Mouse (Mus musculus) liver, embryonic 13.5 days (tissue): ENCODE data around the gene Naip6. TPM values are rescaled to one million over a fixed set of nuclear protein-coding genes. Genes with fewer than 3 reads are reported as not detected.
A peak's percentile ranks its signal among the peaks of the same experiment; 100 is the strongest.
"Not testable (repeated sequence)": the region's sequence is repeated elsewhere in the genome, so short reads cannot be mapped to it uniquely, and the experiment has no call there.

Experiments used
- ATAC-seq: fragments of 200-750 bp; cut with Nextera tagmentation; 2 replicates; pipeline ENCODE4 v1.8.0; 2017; ENCODE audit warnings: low read depth, mild to moderate bottlenecking, moderate number of reproducible peaks, moderate library complexity
- DNase-seq: peaks from one replicate; pipeline ENCODE4 v3.0.0; 2022
- H3K27ac ChIP-seq: fragments of 300-500 bp; sonication (generic); 2 replicates; pipeline ENCODE4 v1.5.1; 2015; ENCODE audit warnings: moderate library complexity, mild to moderate bottlenecking, inconsistent platforms
- H3K27me3 ChIP-seq: fragments of 300-500 bp; sonication (generic); 2 replicates; pipeline ENCODE4 v1.6.1; 2015; ENCODE audit warnings: mild to moderate bottlenecking, inconsistent platforms
- H3K36me3 ChIP-seq: fragments of 300-500 bp; sonication (generic); 2 replicates; pipeline ENCODE4 v1.6.1; 2015; ENCODE audit warnings: mild to moderate bottlenecking, inconsistent platforms
- H3K4me1 ChIP-seq: fragments of 300-500 bp; sonication (generic); replicated peaks from 2 replicates; pipeline ENCODE4 v1.6.1; 2015; ENCODE audit warnings: inconsistent platforms
- H3K4me2 ChIP-seq: fragments of 300-500 bp; sonication (generic); 2 replicates; pipeline ENCODE4 v1.6.1; 2015; ENCODE audit warnings: inconsistent platforms, mild to moderate bottlenecking, moderate library complexity
- H3K4me3 ChIP-seq: fragments of 300-500 bp; sonication (generic); replicated peaks from 2 replicates; pipeline ENCODE4 v1.5.1; 2015; ENCODE audit warnings: mild to moderate bottlenecking, inconsistent platforms
- H3K9ac ChIP-seq: fragments of 300-500 bp; sonication (generic); 2 replicates; pipeline ENCODE4 v1.6.1; 2015; ENCODE audit warnings: mild to moderate bottlenecking, inconsistent platforms
- H3K9me3 ChIP-seq: fragments of 300-500 bp; sonication (generic); replicated peaks from 2 replicates; pipeline ENCODE4 v1.6.1; 2016; ENCODE audit warnings: inconsistent platforms
- WGBS: fragments of 180-500 bp; shearing (Covaris S2); methylation state at CpG from one replicate; pipeline ENCODE4 v1.1.7; 2015; ENCODE audit not compliant: insufficient replicate concordance; 5-methylcytosine and 5-hydroxymethylcytosine counted together
- polyA plus RNA-seq: library from polyadenylated mRNA; unstranded; fragments of >200 nt; fragmentation: Nextera tagmentation; extraction: Ambion mirVana; gene quantifications from 2 replicates; pipeline ENCODE4 v1.2.1, GENCODE M21; 2015

Gene Naip6
- polyA plus RNA-seq, 1 experiment from 2014 or later, result 0.23 TPM

- H3K4me3 ChIP-seq, H3K9me3 ChIP-seq, H3K36me3 ChIP-seq, H3K4me2 ChIP-seq, H3K4me1 ChIP-seq, ATAC-seq, H3K27me3 ChIP-seq, DNase-seq, H3K27ac ChIP-seq, H3K9ac ChIP-seq: not testable (repeated sequence)
- WGBS, result 51% methylated on average over 6 of the region's 6 CpGs
These were observed 61.5 kb downstream of the Naip6 start for GRCm38 (mm10) chr13:100255925-100256324.

DNA sequence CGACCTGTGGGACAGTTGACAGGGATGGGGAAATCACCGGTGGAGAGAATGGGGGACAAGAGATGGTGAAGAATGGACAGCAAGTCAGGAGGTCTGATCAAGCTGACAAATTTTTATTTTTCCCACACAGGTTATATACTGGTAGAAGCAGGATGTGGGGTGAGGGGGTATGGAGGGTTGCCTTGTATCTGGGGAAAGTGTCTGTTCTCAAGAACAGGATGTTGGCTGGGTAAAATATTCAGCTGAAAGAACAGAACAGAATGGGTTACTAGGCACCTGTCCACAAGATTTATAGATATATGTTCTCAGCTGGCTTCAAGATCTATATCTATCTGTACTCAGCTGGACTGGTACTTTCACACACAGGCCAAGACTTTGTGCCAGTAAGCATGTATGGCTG is 65.6 kb downstream of the Naip6 start:
- not testable (repeated sequence) for H3K4me2 ChIP-seq, H3K4me1 ChIP-seq, H3K36me3 ChIP-seq, H3K27ac ChIP-seq, H3K4me3 ChIP-seq, ATAC-seq, H3K9ac ChIP-seq, DNase-seq, H3K27me3 ChIP-seq, H3K9me3 ChIP-seq
- WGBS, result 73% methylated on average over 2 of the region's 2 CpGs

DNA sequence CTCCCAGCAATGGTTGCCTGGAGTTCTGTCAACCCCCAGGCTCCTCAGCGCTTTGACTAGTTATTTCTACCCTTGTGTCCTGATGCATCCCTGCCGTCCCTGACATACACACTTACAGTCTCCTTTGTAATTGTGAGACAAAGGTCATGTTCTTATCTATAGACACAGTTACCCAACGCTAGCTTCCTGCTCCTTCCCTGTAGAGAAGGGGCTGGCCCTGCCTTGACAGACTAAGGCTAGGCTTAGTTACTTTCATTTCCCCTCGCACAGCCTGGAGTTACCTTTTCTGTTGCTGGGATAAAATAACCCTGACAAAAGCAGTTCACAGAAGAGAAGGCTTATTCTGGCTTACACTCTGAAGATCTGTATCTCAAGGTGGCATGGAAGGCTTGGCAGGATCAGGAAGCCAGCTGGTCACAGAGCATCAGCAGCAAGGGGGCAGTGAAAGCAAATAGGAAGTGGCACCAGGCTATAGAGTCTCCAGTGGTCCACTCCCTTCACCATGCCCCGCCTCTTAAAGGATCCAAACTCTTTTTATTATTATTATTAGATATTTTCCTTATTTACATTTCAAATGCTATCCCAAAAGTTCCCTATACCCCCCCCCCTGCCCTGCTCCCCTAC is 70.5 kb downstream of the Naip6 start:
- not testable (repeated sequence) for H3K9ac ChIP-seq, H3K9me3 ChIP-seq, H3K27ac ChIP-seq, H3K4me1 ChIP-seq, H3K36me3 ChIP-seq, DNase-seq, H3K27me3 ChIP-seq
- 21% methylated on average over 5 of the region's 5 CpGs for WGBS
- H3K4me2 ChIP-seq, result 0 out of 2 replicates have a peak overlapping the region, but pooled peaks have one; percentile 24
- peak; percentile 57 for ATAC-seq
- peak overlapping the region; percentile 32; the same call in 1 of the 2 replicates for H3K4me3 ChIP-seq

GRCm38 (mm10) chr13:100246223-100246622 is 71.3 kb downstream of the Naip6 start, which contains the start of gene Naip5:
Naip5 (minus strand) TSS chr13:100246323.
- not testable (repeated sequence) for ATAC-seq, H3K36me3 ChIP-seq, H3K27ac ChIP-seq, H3K9ac ChIP-seq, DNase-seq, H3K9me3 ChIP-seq, H3K4me1 ChIP-seq, H3K27me3 ChIP-seq
- H3K4me2 ChIP-seq, result 0 out of 2 replicates have a peak within 1 kb of the TSS, but pooled peaks have one; percentile 24
- peak within 1 kb of the TSS; percentile 32; the same call in 1 of the 2 replicates for H3K4me3 ChIP-seq
- 67% methylated on average over 4 of the region's 4 CpGs for WGBS

- ATAC-seq (no peak), DNase-seq (no peak)
- Histone ChIP-seq H3K9ac (no peak overlapping the region), H3K27me3 (no peaks in the 10 kb centered on the region), H3K4me3 (no peak overlapping the region), H3K4me2 (no peak overlapping the region), H3K27ac (no peak overlapping the region), H3K36me3 (no peaks in the 10 kb centered on the region), H3K4me1 (no peaks in the 10 kb centered on the region), H3K9me3 (no peaks in the 10 kb centered on the region)
These were observed 73.8 kb downstream of the Naip6 start for GRCm38 (mm10) chr13:100243702-100244101.

Other genes starting within 250 kb of the Naip6 start
- gene Bdp1, start 213.6 kb downstream of the Naip6 start, polyA plus RNA-seq, result 17.7 and 19.9 TPM in 2 replicates
- gene Serf1, start 209.7 kb downstream of the Naip6 start, polyA plus RNA-seq, result 24.6 and 29.9 TPM in 2 replicates
- 31.7 and 33.7 TPM in 2 replicates for gene Smn1, start 192.8 kb downstream of the Naip6 start, polyA plus RNA-seq
- gene Naip2, start 115.6 kb downstream of the Naip6 start, polyA plus RNA-seq, result 1.4 and 1.6 TPM in 2 replicates
- gene Naip5, start 71.4 kb downstream of the Naip6 start, polyA plus RNA-seq, result 0.27 and 0.44 TPM in 2 replicates
- not detected in 2 replicates for gene Naip1, start 135.2 kb upstream of the Naip6 start, polyA plus RNA-seq
- 42.5 and 47.7 TPM in 2 replicates for gene Gtf2h2, start 174.9 kb upstream of the Naip6 start, polyA plus RNA-seq
- gene Ocln, start 235.0 kb upstream of the Naip6 start, polyA plus RNA-seq, result 5.3 and 6.4 TPM in 2 replicates